Mouse (Mus musculus) midbrain, embryonic 15.5 days (tissue): Measurements from ENCODE around the gene Hspb8. TPM values are rescaled to one million over a fixed set of nuclear protein-coding genes. Genes with fewer than 3 reads are reported as not detected.
A peak's percentile ranks its signal among the peaks of the same experiment; 100 is the strongest.
"Not testable (repeated sequence)": the region's sequence is repeated elsewhere in the genome, so short reads cannot be mapped to it uniquely, and the experiment has no call there.

ENCODE experiments used
- ATAC-seq: fragments of 200-750 bp; cut with Nextera tagmentation; replicated peaks from 2 replicates; pipeline ENCODE4 v1.8.0; 2017; ENCODE audit warnings: moderate TSS enrichment
- H3K27ac ChIP-seq: fragments of 300-500 bp; sonication (generic); 2 replicates; pipeline ENCODE4 v1.5.1; 2015; ENCODE audit warnings: mild to moderate bottlenecking, inconsistent platforms
- H3K27me3 ChIP-seq: fragments of 300-500 bp; sonication (generic); replicated peaks from 2 replicates; pipeline ENCODE4 v1.6.1; 2015; ENCODE audit warnings: inconsistent platforms
- H3K36me3 ChIP-seq: fragments of 300-500 bp; sonication (generic); replicated peaks from 2 replicates; pipeline ENCODE4 v1.6.1; 2015; ENCODE audit warnings: inconsistent platforms
- H3K4me1 ChIP-seq: fragments of 300-500 bp; sonication (generic); 2 replicates; pipeline ENCODE4 v1.6.1; 2015; ENCODE audit warnings: inconsistent platforms
- H3K4me2 ChIP-seq: fragments of 300-500 bp; sonication (generic); 2 replicates; pipeline ENCODE4 v1.6.1; 2015; ENCODE audit warnings: inconsistent platforms, mild to moderate bottlenecking, moderate library complexity
- H3K4me3 ChIP-seq: fragments of 300-500 bp; sonication (generic); 2 replicates; pipeline ENCODE4 v1.5.1; 2015; ENCODE audit warnings: mild to moderate bottlenecking, inconsistent platforms
- H3K9ac ChIP-seq: fragments of 300-500 bp; sonication (generic); 2 replicates; pipeline ENCODE4 v1.6.1; 2015; ENCODE audit warnings: mild to moderate bottlenecking, inconsistent platforms
- H3K9me3 ChIP-seq: fragments of 300-500 bp; sonication (generic); 2 replicates; pipeline ENCODE4 v1.6.1; 2016; ENCODE audit warnings: inconsistent platforms
- WGBS: fragments of 180-500 bp; shearing (Covaris S2); methylation state at CpG from one replicate; pipeline ENCODE4 v1.1.7; 2015; ENCODE audit warnings: mixed read lengths; 5-methylcytosine and 5-hydroxymethylcytosine counted together
- polyA plus RNA-seq: library from polyadenylated mRNA; unstranded; fragments of >200 nt; fragmentation: Nextera tagmentation; extraction: Ambion mirVana; gene quantifications from 2 replicates; pipeline ENCODE4 v1.2.1, GENCODE M21; 2015

Hspb8 gene
- polyA plus RNA-seq, 1 experiment from 2014 or later = 3.9 TPM

- Histone ChIP-seq H3K9ac (no peak overlapping the region), H3K27ac (no peak overlapping the region), H3K36me3 (no peaks in the 10 kb centered on the region), H3K4me2 (no peak overlapping the region), H3K27me3 (no peaks in the 10 kb centered on the region), H3K9me3 (no peaks in the 10 kb centered on the region), H3K4me1 (peaks cover 7% of the 10 kb centered on the region; the same call in 1 of the 2 replicates), H3K4me3 (no peak overlapping the region)
- WGBS = 93% methylated on average over 1 of the region's 1 CpGs
- ATAC-seq = no peak
Measured at GRCm38 (mm10) chr5:116405934-116406333, 16.7 kb downstream of the Hspb8 start.

- no peak overlapping the region for H3K9ac ChIP-seq
- H3K27ac ChIP-seq = no peak overlapping the region
- 92% methylated on average over 2 of the region's 2 CpGs for WGBS
- H3K4me1 ChIP-seq = no peaks in the 10 kb centered on the region
- no peaks in the 10 kb centered on the region for H3K27me3 ChIP-seq
- no peak overlapping the region for H3K4me2 ChIP-seq
- no peak for ATAC-seq
- no peak overlapping the region for H3K4me3 ChIP-seq
- H3K9me3 ChIP-seq = no peaks in the 10 kb centered on the region
- no peaks in the 10 kb centered on the region for H3K36me3 ChIP-seq
Measured at GRCm38 (mm10) chr5:116404063-116404462, 18.6 kb downstream of the Hspb8 start.

GRCm38 (mm10) chr5:116400801-116401200 is 21.9 kb downstream of the Hspb8 start:
- 40% methylated on average over 3 of the region's 3 CpGs for WGBS
- no peak overlapping the region for H3K4me2 ChIP-seq
- H3K4me1 ChIP-seq = no peaks in the 10 kb centered on the region
- H3K4me3 ChIP-seq = no peak overlapping the region
- H3K9me3 ChIP-seq = no peaks in the 10 kb centered on the region
- H3K36me3 ChIP-seq = no peaks in the 10 kb centered on the region
- no peak overlapping the region for H3K27ac ChIP-seq
- no peaks in the 10 kb centered on the region for H3K27me3 ChIP-seq
- ATAC-seq = no peak
- H3K9ac ChIP-seq = no peak overlapping the region

GRCm38 (mm10) chr5:116400042-116400730 is 22.5 kb downstream of the Hspb8 start:
- H3K4me2 ChIP-seq = no peak overlapping the region
- H3K4me3 ChIP-seq = no peak overlapping the region
- no peak overlapping the region for H3K9ac ChIP-seq
- no peaks in the 10 kb centered on the region for H3K9me3 ChIP-seq
- H3K36me3 ChIP-seq = no peaks in the 10 kb centered on the region
- ATAC-seq = no peak
- no peaks in the 10 kb centered on the region for H3K4me1 ChIP-seq
- no peak overlapping the region for H3K27ac ChIP-seq
- WGBS = 82% methylated on average over 8 of the region's 8 CpGs
- H3K27me3 ChIP-seq = no peaks in the 10 kb centered on the region

GRCm38 (mm10) chr5:116396104-116396503 is 26.6 kb downstream of the Hspb8 start:
- 83% methylated on average over 5 of the region's 5 CpGs for WGBS
- no peak for ATAC-seq
- Histone ChIP-seq H3K4me2 (no peak overlapping the region), H3K9ac (no peak overlapping the region), H3K36me3 (no peaks in the 10 kb centered on the region), H3K27ac (no peak overlapping the region), H3K4me1 (no peaks in the 10 kb centered on the region), H3K27me3 (no peaks in the 10 kb centered on the region), H3K9me3 (no peaks in the 10 kb centered on the region), H3K4me3 (no peak overlapping the region)

GRCm38 (mm10) chr5:116392603-116393002 is 30.1 kb downstream of the Hspb8 start:
- H3K27ac ChIP-seq = no peak overlapping the region
- no peak overlapping the region for H3K9ac ChIP-seq
- ATAC-seq = no peak
- 76% methylated on average over 9 of the region's 9 CpGs for WGBS
- H3K9me3 ChIP-seq = no peaks in the 10 kb centered on the region
- H3K4me2 ChIP-seq = no peak overlapping the region
- no peaks in the 10 kb centered on the region for H3K27me3 ChIP-seq
- no peak overlapping the region for H3K4me3 ChIP-seq
- peaks cover 14% of the 10 kb centered on the region for H3K4me1 ChIP-seq
- no peaks in the 10 kb centered on the region for H3K36me3 ChIP-seq

GRCm38 (mm10) chr5:116389856-116390542 is 32.7 kb downstream of the Hspb8 start:
- 31% methylated on average over 15 of the region's 15 CpGs for WGBS
- Histone ChIP-seq H3K9me3 (no peaks in the 10 kb centered on the region), H3K27ac (peak overlapping the region; percentile 70), H3K4me3 (no peak overlapping the region), H3K4me1 (peaks cover 14% of the 10 kb centered on the region), H3K36me3 (no peaks in the 10 kb centered on the region), H3K4me2 (peak overlapping the region; percentile 25; the same call in 1 of the 2 replicates), H3K27me3 (no peaks in the 10 kb centered on the region), H3K9ac (peak overlapping the region; percentile 7; the same call in 1 of the 2 replicates)
- ATAC-seq = peak; percentile 88

- Histone ChIP-seq H3K27ac (peak overlapping the region; percentile 70), H3K4me2 (0 out of 2 replicates have a peak overlapping the region, but pooled peaks have one; percentile 25), H3K36me3 (no peaks in the 10 kb centered on the region), H3K27me3 (no peaks in the 10 kb centered on the region), H3K9ac (no peak overlapping the region), H3K4me3 (no peak overlapping the region), H3K9me3 (no peaks in the 10 kb centered on the region), H3K4me1 (peaks cover 14% of the 10 kb centered on the region)
- peak; percentile 33 for ATAC-seq
- WGBS = 46% methylated on average over 4 of the region's 4 CpGs
Measured at GRCm38 (mm10) chr5:116389321-116389720, 33.3 kb downstream of the Hspb8 start.

GRCm38 (mm10) chr5:116387302-116387935 is 35.2 kb downstream of the Hspb8 start:
- Histone ChIP-seq H3K27ac (no peak overlapping the region), H3K9me3 (no peaks in the 10 kb centered on the region), H3K36me3 (no peaks in the 10 kb centered on the region), H3K9ac (no peak overlapping the region), H3K4me2 (no peak overlapping the region), H3K4me1 (peaks cover 14% of the 10 kb centered on the region), H3K27me3 (no peaks in the 10 kb centered on the region), H3K4me3 (no peak overlapping the region)
- WGBS = 90% methylated on average over 9 of the region's 9 CpGs
- ATAC-seq = no peak

GRCm38 (mm10) chr5:116386020-116386419 is 36.6 kb downstream of the Hspb8 start:
- no peak overlapping the region for H3K4me2 ChIP-seq
- no peaks in the 10 kb centered on the region for H3K9me3 ChIP-seq
- no peak for ATAC-seq
- no peak overlapping the region for H3K4me3 ChIP-seq
- no peak overlapping the region for H3K9ac ChIP-seq
- peaks cover 14% of the 10 kb centered on the region for H3K4me1 ChIP-seq
- WGBS = 47% methylated on average over 11 of the region's 11 CpGs
- H3K27me3 ChIP-seq = no peaks in the 10 kb centered on the region
- no peaks in the 10 kb centered on the region for H3K36me3 ChIP-seq
- H3K27ac ChIP-seq = no peak overlapping the region

- not testable (repeated sequence) for ATAC-seq, H3K4me3 ChIP-seq, H3K27me3 ChIP-seq, H3K4me1 ChIP-seq, H3K9ac ChIP-seq, H3K27ac ChIP-seq, H3K4me2 ChIP-seq, H3K36me3 ChIP-seq, H3K9me3 ChIP-seq
- 89% methylated on average over 7 of the region's 7 CpGs for WGBS
Measured at GRCm38 (mm10) chr5:116382646-116383045, 40.0 kb downstream of the Hspb8 start.

- H3K36me3 ChIP-seq = no peaks in the 10 kb centered on the region
- peaks cover 7% of the 10 kb centered on the region; the same call in 1 of the 2 replicates for H3K4me1 ChIP-seq
- no peak for ATAC-seq
- no peak overlapping the region for H3K27ac ChIP-seq
- 90% methylated on average over 6 of the region's 6 CpGs for WGBS
- H3K4me3 ChIP-seq = no peak overlapping the region
- no peaks in the 10 kb centered on the region for H3K9me3 ChIP-seq
- H3K4me2 ChIP-seq = no peak overlapping the region
- H3K27me3 ChIP-seq = no peaks in the 10 kb centered on the region
- H3K9ac ChIP-seq = no peak overlapping the region
Measured at GRCm38 (mm10) chr5:116381726-116382125, 40.9 kb downstream of the Hspb8 start.
